Mouse (Mus musculus): ENCODE measurements at regions not wholly inside any gene's neighbourhood (a gene's known extent, or its start where the extent isn't known, plus 50 kb on each side); places are given as distances from the start of the nearest gene placed in this dataset.

GRCm38 (mm10) chr3:132484814-132485213, 144.8 kb upstream of the Gimd1 start:
- no peak for DNase-seq (ENCODE audit: low spot score in 2 of 2)

DNA sequence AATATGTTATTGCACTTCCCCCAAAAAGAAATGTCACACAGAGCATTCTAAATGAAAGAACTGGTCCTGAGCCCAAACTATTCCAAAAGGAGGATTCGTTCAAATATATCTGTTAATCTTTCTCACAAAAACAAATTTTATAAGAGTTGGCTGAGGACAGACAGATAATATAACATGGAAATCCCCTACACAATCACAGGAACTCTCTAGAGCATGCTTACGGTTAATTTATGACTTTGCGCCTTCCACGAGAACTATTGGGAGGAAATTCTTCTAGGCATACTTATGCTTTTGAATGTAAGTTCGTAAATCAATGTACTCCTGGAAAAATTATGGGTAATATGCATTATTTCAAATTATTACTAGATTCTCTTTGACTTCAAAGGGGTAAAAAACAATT, 144.1 kb upstream of the Gimd1 start:
- no peak for DNase-seq (ENCODE audit: low spot score in 2 of 2)

- DNase-seq (ENCODE audit: low spot score in 2 of 2): peak; percentile 21 to 34
Observed at GRCm38 (mm10) chr3:132506095-132506494, 123.5 kb upstream of the Gimd1 start.

DNA sequence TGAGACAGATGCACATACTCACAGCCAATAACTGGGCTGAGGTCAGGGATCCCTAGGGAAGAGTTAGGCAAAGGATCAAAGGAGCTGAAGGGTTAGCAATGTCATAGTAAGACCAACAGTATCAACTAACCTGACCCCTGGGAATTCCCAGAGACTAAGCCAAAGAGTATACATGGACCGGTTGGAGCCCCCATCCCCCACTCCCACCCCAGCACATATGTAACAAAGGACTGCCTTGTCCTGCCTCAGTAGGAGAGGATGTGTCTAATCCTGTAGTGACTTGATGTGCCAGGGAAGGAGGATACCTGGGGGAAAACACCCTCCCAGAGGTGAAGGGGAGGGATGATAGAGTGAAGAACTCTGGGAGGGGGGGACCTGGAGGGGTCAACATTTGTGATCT, 119.4 kb upstream of the Gimd1 start:
- DNase-seq (ENCODE audit: low spot score in 2 of 2): no peak

GRCm38 (mm10) chr3:132512526-132513102, 117.0 kb upstream of the Gimd1 start:
- no peak for DNase-seq (ENCODE audit: low spot score in 2 of 2)

- DNase-seq (ENCODE audit: low spot score in 2 of 2): no peak
Observed at GRCm38 (mm10) chr3:132533323-132533904, 96.2 kb upstream of the Gimd1 start.

GRCm38 (mm10) chr3:132539780-132540658, 89.6 kb upstream of the Gimd1 start:
- no peak for DNase-seq (ENCODE audit: low spot score in 2 of 2)

- DNase-seq (ENCODE audit: low spot score in 2 of 2): no peak
Observed at GRCm38 (mm10) chr3:132551238-132551808, 78.3 kb upstream of the Gimd1 start.

DNA sequence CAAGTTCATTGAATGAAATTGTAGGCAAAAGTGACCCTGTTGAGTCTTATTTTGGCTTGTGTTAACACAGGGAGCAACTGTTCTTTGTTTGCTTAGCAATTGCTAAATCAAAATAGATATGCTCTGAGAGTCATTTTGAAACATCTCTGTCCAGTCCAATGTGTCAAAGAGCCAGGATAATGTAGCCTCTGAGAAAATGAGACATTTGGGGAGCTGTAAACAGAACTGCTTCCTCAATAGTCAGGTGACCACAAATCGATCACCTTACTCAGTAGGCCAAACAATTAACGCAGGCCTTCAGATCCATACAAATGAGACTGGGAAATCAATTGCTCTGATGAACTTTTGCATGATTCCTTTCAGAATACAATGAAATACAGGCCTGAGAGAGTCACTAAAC, 63.9 kb upstream of the Gimd1 start:
- DNase-seq (ENCODE audit: low spot score in 2 of 2): no peak

GRCm38 (mm10) chr3:132566301-132566700, 63.3 kb upstream of the Gimd1 start:
- no peak for DNase-seq (ENCODE audit: low spot score in 2 of 2)
